Mouse (Mus musculus) forebrain, embryonic 12.5 days (tissue): ENCODE data around the gene Exoc3l2. TPM values are rescaled to one million over a fixed set of nuclear protein-coding genes. Genes with fewer than 3 reads are reported as not detected.

Experiments used
- ATAC-seq: fragments of 200-750 bp; cut with Nextera tagmentation; 2 replicates; pipeline ENCODE4 v1.8.0; 2017; ENCODE audit warnings: moderate TSS enrichment; ENCODE audit not compliant: low FRiP score
- H3K27ac ChIP-seq: fragments of 300-500 bp; sonication (generic); 2 replicates; pipeline ENCODE4 v1.5.1; 2016; ENCODE audit warnings: mild to moderate bottlenecking
- H3K27me3 ChIP-seq: fragments of 300-500 bp; sonication (generic); 2 replicates; pipeline ENCODE4 v1.6.1; 2016; ENCODE audit warnings: mild to moderate bottlenecking
- H3K36me3 ChIP-seq: fragments of 300-500 bp; sonication (generic); replicated peaks from 2 replicates; pipeline ENCODE4 v1.6.1; 2016; ENCODE audit warnings: mild to moderate bottlenecking
- H3K4me1 ChIP-seq: fragments of 300-500 bp; sonication (generic); 2 replicates; pipeline ENCODE4 v1.6.1; 2016
- H3K4me2 ChIP-seq: fragments of 300-500 bp; sonication (generic); 2 replicates; pipeline ENCODE4 v1.6.1; 2016; ENCODE audit warnings: mild to moderate bottlenecking, moderate library complexity
- H3K4me3 ChIP-seq: fragments of 300-500 bp; sonication (generic); replicated peaks from 2 replicates; pipeline ENCODE4 v1.5.1; 2016; ENCODE audit warnings: mild to moderate bottlenecking
- H3K9ac ChIP-seq: fragments of 300-500 bp; sonication (generic); 2 replicates; pipeline ENCODE4 v1.6.1; 2016; ENCODE audit warnings: mild to moderate bottlenecking
- H3K9me3 ChIP-seq: fragments of 300-500 bp; sonication (generic); 2 replicates; pipeline ENCODE4 v1.6.1; 2016
- WGBS: fragments of 180-500 bp; shearing (Covaris S2); methylation state at CpG from one replicate; pipeline ENCODE4 v1.1.7; 2016; 5-methylcytosine and 5-hydroxymethylcytosine counted together
- polyA plus RNA-seq: library from polyadenylated mRNA; unstranded; fragments of >200 nt; fragmentation: Nextera tagmentation; extraction: Ambion mirVana; gene quantifications from 2 replicates; pipeline ENCODE4 v1.2.1, GENCODE M21; 2016

The Exoc3l2 gene
- 0.51 and 0.69 TPM in 2 replicates for polyA plus RNA-seq

DNA sequence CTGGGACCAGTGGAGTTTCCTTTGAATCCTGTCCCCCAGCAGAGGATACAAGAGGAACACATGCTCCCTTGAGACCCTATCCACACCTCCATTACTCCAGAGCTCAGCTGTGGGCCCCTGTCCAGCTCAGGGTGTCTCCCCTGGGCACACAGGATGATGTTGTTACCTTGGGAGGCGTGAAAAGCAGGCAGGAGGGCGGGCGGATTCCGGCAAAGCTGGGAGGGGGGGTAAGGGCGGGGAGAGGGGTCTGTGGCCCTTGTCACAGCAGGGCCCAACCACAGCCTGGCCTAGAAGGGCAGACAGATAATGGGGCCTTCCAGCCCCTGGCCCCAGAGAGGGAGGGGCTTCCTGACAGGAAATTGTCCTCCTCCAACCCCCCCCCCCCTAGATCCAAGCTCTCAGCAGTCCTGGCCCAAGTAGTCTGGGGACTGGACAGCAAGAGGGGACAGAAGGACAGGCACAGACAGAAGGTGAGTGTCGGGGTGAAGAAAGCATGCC, at the start of gene Exoc3l2:
TSS of gene Exoc3l2 (plus strand) at position 448 of the 498 bp plus-strand sequence.
- Histone ChIP-seq H3K9ac (no peak within 1 kb of the TSS), H3K4me3 (no peak within 1 kb of the TSS), H3K36me3 (no peaks in the 10 kb centered on the region), H3K4me2 (no peak within 1 kb of the TSS), H3K9me3 (no peaks in the 10 kb centered on the region), H3K27me3 (peaks cover 60% of the 10 kb centered on the region), H3K4me1 (peaks cover 15% of the 10 kb centered on the region), H3K27ac (no peak within 1 kb of the TSS)
- no peak for ATAC-seq
- 13% methylated on average over 6 of the region's 6 CpGs for WGBS

- H3K27me3 ChIP-seq = peaks cover 42% of the 10 kb centered on the region
- H3K4me3 ChIP-seq = no peak overlapping the region
- H3K4me2 ChIP-seq = no peak overlapping the region
- WGBS = 86% methylated on average over 3 of the region's 3 CpGs
- no peaks in the 10 kb centered on the region for H3K36me3 ChIP-seq
- no peak overlapping the region for H3K27ac ChIP-seq
- no peak overlapping the region for H3K9ac ChIP-seq
- ATAC-seq = no peak
- 0 out of 2 replicates have a peak, but pooled peaks cover 4% of the 10 kb centered on the region for H3K9me3 ChIP-seq
- no peaks in the 10 kb centered on the region for H3K4me1 ChIP-seq
Measured at GRCm38 (mm10) chr7:19413525-19413924, 49.6 kb upstream of the Exoc3l2 start.

DNA sequence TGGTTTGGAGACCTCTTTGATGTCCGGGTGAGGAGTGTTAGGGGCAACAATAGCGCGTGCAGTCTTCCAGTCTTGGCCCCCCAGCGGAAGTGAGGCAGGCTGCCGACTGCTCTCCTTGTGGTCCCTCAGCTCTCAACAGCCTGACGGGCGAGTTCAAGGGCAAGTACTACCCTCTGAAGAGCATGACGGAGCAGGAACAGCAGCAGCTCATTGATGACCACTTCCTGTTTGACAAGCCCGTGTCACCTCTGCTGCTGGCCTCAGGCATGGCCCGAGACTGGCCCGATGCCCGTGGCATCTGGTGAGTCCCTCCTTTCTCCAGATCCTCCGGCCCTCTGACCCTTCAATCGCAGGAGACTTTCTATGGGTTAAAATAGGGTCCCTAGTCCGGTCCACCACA, 46.5 kb upstream of the Exoc3l2 start:
- H3K4me2 ChIP-seq = no peak overlapping the region
- H3K36me3 ChIP-seq = no peaks in the 10 kb centered on the region
- peaks cover 11% of the 10 kb centered on the region for H3K4me1 ChIP-seq
- no peak overlapping the region for H3K27ac ChIP-seq
- 85% methylated on average over 15 of the region's 15 CpGs for WGBS
- no peak for ATAC-seq
- H3K4me3 ChIP-seq = no peak overlapping the region
- 0 out of 2 replicates have a peak, but pooled peaks cover 4% of the 10 kb centered on the region for H3K9me3 ChIP-seq
- peaks cover 61% of the 10 kb centered on the region for H3K27me3 ChIP-seq
- H3K9ac ChIP-seq = no peak overlapping the region

- H3K36me3 ChIP-seq = peaks cover 4% of the 10 kb centered on the region
- no peak overlapping the region for H3K4me3 ChIP-seq
- no peak overlapping the region for H3K27ac ChIP-seq
- H3K9me3 ChIP-seq = no peaks in the 10 kb centered on the region
- peaks cover 78% of the 10 kb centered on the region for H3K27me3 ChIP-seq
- peaks cover 11% of the 10 kb centered on the region for H3K4me1 ChIP-seq
- no peak overlapping the region for H3K4me2 ChIP-seq
- ATAC-seq = no peak
- H3K9ac ChIP-seq = no peak overlapping the region
- 8% methylated on average over 28 of the region's 28 CpGs for WGBS
Measured at GRCm38 (mm10) chr7:19420121-19420520, 43.0 kb upstream of the Exoc3l2 start.

- Histone ChIP-seq H3K36me3 (peaks cover 13% of the 10 kb centered on the region), H3K27ac (no peak overlapping the region), H3K4me1 (peaks cover 11% of the 10 kb centered on the region), H3K9ac (peak overlapping the region; percentile 33; the same call in 1 of the 2 replicates), H3K9me3 (no peaks in the 10 kb centered on the region), H3K27me3 (peaks cover 70% of the 10 kb centered on the region), H3K4me3 (peak overlapping the region; percentile 43), H3K4me2 (peak overlapping the region; percentile 72)
- 14% methylated on average over 43 of the region's 43 CpGs for WGBS
- peak; percentile 97 for ATAC-seq
Measured at GRCm38 (mm10) chr7:19420821-19421636, 42.1 kb upstream of the Exoc3l2 start.

DNA sequence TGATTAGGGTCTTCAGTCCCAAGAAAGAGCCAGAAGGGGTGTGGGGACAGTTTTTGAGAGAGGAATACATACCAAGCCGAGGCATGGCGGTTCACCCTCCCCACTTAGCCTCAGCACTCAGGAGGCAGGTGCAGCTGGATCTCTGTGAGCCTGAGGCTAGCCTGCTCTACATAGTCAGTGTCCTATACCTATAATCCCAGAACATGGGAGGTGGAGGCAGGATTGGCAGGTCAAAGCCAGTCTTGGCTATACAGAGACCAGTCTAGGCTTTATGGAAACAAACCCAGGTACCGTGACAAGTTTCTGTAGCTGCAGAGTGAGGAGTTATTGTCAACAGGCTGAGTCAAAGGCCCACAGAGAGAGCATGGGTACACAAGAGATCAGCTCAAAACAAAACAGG, 40.0 kb upstream of the Exoc3l2 start:
- no peak overlapping the region for H3K4me3 ChIP-seq
- H3K4me1 ChIP-seq = peaks cover 11% of the 10 kb centered on the region
- 89% methylated on average over 3 of the region's 3 CpGs for WGBS
- peaks cover 51% of the 10 kb centered on the region for H3K27me3 ChIP-seq
- peaks cover 33% of the 10 kb centered on the region for H3K36me3 ChIP-seq
- no peaks in the 10 kb centered on the region for H3K9me3 ChIP-seq
- H3K27ac ChIP-seq = no peak overlapping the region
- no peak overlapping the region for H3K4me2 ChIP-seq
- no peak overlapping the region for H3K9ac ChIP-seq
- ATAC-seq = no peak

- WGBS = 74% methylated on average over 4 of the region's 4 CpGs
- Histone ChIP-seq H3K4me3 (no peak overlapping the region), H3K27ac (no peak overlapping the region), H3K27me3 (peaks cover 41% of the 10 kb centered on the region), H3K9me3 (no peaks in the 10 kb centered on the region), H3K9ac (no peak overlapping the region), H3K4me1 (peaks cover 11% of the 10 kb centered on the region), H3K36me3 (peaks cover 43% of the 10 kb centered on the region), H3K4me2 (no peak overlapping the region)
- ATAC-seq = no peak
Measured at GRCm38 (mm10) chr7:19424051-19424450, 39.1 kb upstream of the Exoc3l2 start.

GRCm38 (mm10) chr7:19426349-19426748, 36.8 kb upstream of the Exoc3l2 start:
- Histone ChIP-seq H3K36me3 (peaks cover 64% of the 10 kb centered on the region), H3K27ac (no peak overlapping the region), H3K9ac (no peak overlapping the region), H3K4me1 (peaks cover 3% of the 10 kb centered on the region; the same call in 1 of the 2 replicates), H3K4me2 (no peak overlapping the region), H3K4me3 (no peak overlapping the region), H3K27me3 (peaks cover 18% of the 10 kb centered on the region), H3K9me3 (no peaks in the 10 kb centered on the region)
- ATAC-seq = no peak
- 66% methylated on average over 6 of the region's 6 CpGs for whole genome bisulfite sequencing

DNA sequence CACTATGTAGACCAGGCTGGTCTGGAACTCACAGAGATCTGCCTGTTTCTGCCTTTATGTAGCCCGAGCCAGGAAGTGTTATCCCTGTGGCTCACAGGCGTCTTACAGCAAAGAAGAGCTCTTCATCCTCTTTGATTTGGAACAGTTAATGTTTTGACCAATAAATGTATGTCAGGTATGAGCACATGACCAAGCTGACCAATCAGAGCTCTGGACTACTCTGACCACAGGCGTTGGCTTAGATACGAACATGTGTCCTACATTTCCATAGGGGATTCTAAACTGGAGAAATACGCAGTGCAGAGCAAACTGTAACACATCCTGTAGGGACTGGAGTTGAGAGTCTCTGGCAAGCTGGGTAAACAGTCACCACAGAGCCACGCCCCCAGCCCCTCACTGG, 36.2 kb upstream of the Exoc3l2 start:
- Histone ChIP-seq H3K36me3 (peaks cover 70% of the 10 kb centered on the region), H3K4me3 (no peak overlapping the region), H3K4me2 (no peak overlapping the region), H3K27me3 (peaks cover 14% of the 10 kb centered on the region), H3K9me3 (no peaks in the 10 kb centered on the region), H3K27ac (no peak overlapping the region), H3K4me1 (no peaks in the 10 kb centered on the region; the same call in 1 of the 2 replicates), H3K9ac (no peak overlapping the region)
- 89% methylated on average over 6 of the region's 6 CpGs for WGBS
- no peak for ATAC-seq

DNA sequence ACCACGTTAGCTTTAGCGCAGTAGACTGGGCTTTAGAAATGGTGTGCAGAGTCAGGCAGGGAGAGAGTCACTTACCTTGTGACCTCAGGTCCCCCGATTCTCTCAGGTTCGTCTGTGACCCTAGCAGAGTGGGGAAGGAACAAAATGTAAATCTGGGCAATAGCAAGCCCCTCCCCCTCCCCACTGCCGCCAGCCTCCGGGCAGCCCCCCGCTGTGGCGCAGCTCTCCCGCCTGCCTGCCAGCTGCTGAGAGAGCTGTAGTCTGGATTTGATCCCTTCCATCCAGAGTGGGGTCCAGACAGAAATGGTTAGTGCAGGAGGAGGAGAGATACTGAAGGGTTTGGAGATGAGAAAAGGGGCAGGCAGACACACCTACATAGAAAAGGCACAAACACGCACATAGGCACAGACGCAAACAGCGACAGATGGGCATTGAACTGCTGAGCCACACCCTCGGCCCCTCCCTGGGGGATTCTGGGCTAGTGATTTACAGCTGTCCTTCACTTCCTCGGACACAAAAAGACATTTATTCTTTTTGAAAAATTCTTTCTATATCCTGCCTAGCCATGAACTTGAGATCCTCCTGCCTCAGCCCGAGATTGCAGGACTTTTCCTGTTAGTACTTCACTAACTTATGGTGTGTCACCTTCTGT, 35.0 kb upstream of the Exoc3l2 start:
- Histone ChIP-seq H3K9me3 (no peaks in the 10 kb centered on the region), H3K27me3 (0 out of 2 replicates have a peak, but pooled peaks cover 3% of the 10 kb centered on the region), H3K4me2 (no peak overlapping the region), H3K4me3 (no peak overlapping the region), H3K9ac (no peak overlapping the region), H3K27ac (no peak overlapping the region), H3K4me1 (no peaks in the 10 kb centered on the region; the same call in 1 of the 2 replicates), H3K36me3 (peaks cover 82% of the 10 kb centered on the region)
- no peak for ATAC-seq
- WGBS = 66% methylated on average over 15 of the region's 15 CpGs

GRCm38 (mm10) chr7:19429726-19430125, 33.4 kb upstream of the Exoc3l2 start:
- H3K27ac ChIP-seq = no peak overlapping the region
- no peak overlapping the region for H3K4me2 ChIP-seq

DNA sequence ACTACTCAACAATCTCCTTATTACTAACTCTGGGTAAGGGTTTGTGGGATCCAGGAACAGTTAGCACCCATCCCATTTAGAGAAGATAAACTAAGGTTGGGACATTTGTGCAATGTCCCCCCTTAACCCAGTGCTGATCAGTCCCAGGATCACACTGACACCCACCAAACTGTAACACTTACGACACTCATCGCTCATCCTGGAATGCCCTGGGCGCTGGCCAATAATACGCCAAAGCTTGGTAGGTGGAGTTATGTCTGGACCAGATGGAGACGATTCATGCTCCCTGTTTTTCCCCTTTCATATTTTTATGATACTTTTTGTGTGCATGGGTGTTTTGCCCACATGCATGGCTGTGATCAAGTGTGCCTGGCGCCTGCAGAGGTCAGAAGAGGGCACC, 32.7 kb upstream of the Exoc3l2 start:
- no peak overlapping the region for H3K4me3 ChIP-seq
- H3K27me3 ChIP-seq = no peaks in the 10 kb centered on the region
- no peak overlapping the region for H3K4me2 ChIP-seq
- H3K27ac ChIP-seq = no peak overlapping the region
- peaks cover 98% of the 10 kb centered on the region for H3K36me3 ChIP-seq
- H3K9me3 ChIP-seq = no peaks in the 10 kb centered on the region
- no peak overlapping the region for H3K9ac ChIP-seq
- 93% methylated on average over 6 of the region's 6 CpGs for WGBS
- H3K4me1 ChIP-seq = no peaks in the 10 kb centered on the region; the same call in 1 of the 2 replicates
- no peak for ATAC-seq

More at GRCm38 (mm10) chr7:19429726-19430125, 33.4 kb upstream of the Exoc3l2 start:
- 64% methylated on average over 8 of the region's 8 CpGs for WGBS
- no peak for ATAC-seq
- Histone ChIP-seq H3K4me1 (no peaks in the 10 kb centered on the region; the same call in 1 of the 2 replicates), H3K36me3 (peaks cover 98% of the 10 kb centered on the region), H3K4me3 (no peak overlapping the region), H3K27me3 (no peaks in the 10 kb centered on the region), H3K9ac (no peak overlapping the region), H3K9me3 (no peaks in the 10 kb centered on the region)
